Mouse (Mus musculus) gastrocnemius, adult 18-20 months (tissue): ENCODE measurements around the gene Mrrf. TPM values are rescaled to one million over a fixed set of nuclear protein-coding genes. Genes with fewer than 3 reads are reported as not detected.
"Not testable (repeated sequence)": the region's sequence is repeated elsewhere in the genome, so short reads cannot be mapped to it uniquely, and the experiment has no call there.

ENCODE experiments used
- DNase-seq: peaks from one replicate; pipeline ENCODE4 v3.0.0; 2021; ENCODE audit warnings: low spot score
- total RNA-seq, 2 experiments: library from RNA; stranded (reverse); gene quantifications; 2 replicates each; pipeline ENCODE4 v1.2.3; 2021

The Mrrf gene
- total RNA-seq, 2 experiments from 2014 or later = 12.9 to 14.8 TPM

DNA sequence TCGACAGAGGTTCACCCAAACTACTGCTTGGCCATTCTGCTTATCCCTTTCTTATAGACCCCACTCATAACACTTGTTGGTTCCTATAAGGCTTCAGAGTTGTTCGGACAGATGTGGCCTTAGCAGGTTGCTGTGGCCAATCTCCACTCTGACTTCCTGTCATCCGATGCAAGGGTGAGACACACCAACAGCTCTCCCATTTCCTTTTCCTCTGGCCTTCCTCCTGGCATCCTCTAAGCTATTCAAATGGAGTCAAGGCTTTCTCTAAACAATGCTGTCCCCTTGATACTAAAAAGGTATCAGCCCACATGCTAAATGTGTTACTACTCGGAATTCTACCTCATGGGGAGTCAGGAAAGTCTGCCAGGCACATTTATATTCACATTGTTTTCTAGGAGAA, 8.2 kb upstream of the Mrrf start:
- no peak for DNase-seq

- no peak for DNase-seq
These were observed 7.1 kb upstream of the Mrrf start for GRCm38 (mm10) chr2:36129051-36129450.

- no peak for DNase-seq
These were observed 302 bp upstream of the Mrrf start for GRCm38 (mm10) chr2:36135887-36136286.

- DNase-seq = no peak
These were observed 2.9 kb downstream of the Mrrf start for GRCm38 (mm10) chr2:36139096-36139495.

DNA sequence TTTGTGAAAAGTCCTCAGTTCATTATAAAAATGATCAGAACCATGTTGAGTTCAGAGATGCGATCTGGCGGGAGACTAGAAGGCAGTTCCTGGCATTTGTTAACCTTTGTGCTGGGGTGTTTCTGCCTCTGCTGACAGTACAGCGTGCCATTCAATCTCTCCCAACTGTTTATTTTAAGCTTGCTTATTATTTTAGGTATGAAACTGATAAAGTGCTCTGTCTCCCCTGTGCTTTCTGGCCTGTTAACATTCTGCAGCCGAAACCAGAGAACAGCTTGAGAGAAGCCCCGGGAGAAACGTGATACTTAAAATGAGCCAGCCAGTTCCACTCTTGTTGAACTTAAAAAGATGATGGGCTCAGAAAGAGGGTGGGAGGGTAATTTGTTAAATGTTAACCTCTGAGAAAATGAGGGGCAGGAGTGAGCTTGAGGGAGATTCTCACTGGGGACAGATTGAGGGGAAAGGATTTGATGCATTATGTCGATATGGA, 12.7 kb downstream of the Mrrf start:
- DNase-seq = no peak

DNA sequence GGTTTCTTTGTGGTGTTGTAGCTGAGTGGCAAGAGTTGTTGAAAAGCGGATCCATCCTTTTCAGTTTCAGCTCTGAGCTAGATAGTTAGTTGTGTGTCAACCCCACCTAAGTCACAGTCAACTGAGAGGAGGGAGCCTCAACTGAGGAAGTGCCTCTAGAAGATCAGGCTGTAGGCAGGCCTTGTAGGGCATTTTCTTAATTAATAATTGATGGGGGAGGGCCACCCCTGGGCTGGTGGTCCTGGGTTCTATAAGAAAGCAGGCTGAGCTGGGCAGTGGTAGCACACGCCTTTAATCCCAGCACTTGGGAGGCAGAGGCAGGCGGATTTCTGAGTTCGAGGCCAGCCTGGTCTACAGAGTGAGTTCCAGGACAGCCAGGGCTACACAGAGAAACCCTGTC, 16.2 kb downstream of the Mrrf start:
- not testable (repeated sequence) for DNase-seq

DNA sequence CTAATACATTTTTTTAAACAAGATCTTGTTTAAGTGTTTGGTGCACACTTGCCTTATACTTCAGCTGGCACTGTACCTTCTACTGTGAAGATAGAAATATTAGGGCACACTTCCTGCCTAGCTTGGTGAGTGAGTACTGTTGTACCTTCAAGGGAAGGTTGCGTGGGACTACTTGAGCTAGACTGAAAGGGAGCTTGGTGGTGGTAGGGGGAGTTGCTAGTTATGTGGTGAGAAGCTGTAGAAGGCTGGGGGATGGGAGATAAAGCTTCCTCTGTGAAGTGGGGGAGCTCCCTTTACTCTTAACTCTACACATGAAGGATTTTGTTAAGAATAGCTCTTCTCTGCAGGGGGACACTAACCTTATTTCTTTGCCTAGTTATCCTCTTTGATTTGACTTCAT, 21.3 kb downstream of the Mrrf start:
- DNase-seq = no peak

DNA sequence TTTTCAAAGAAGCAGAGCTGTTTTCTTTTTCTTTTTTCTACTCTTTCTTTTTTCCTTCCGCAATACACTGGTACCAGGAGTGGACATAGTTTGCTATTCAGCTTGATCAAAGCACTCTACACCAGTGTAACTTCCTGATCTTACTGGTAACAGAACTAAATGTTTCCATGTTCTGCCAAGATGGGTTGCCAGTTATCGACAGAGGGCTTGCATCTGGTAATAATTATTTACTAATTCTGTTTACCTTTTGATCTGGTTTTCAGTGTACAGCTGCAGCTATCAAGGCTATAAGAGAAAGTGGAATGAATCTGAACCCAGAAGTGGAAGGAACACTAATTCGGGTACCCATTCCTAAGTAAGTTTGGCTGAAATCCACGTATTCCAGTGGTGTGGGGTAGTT, 23.1 kb downstream of the Mrrf start:
- DNase-seq = no peak

GRCm38 (mm10) chr2:36167990-36168618, 31.9 kb downstream of the Mrrf start:
- DNase-seq = peak; percentile 12

GRCm38 (mm10) chr2:36169176-36169575, 33.0 kb downstream of the Mrrf start:
- DNase-seq = no peak

GRCm38 (mm10) chr2:36172136-36172535, 35.9 kb downstream of the Mrrf start:
- no peak for DNase-seq

GRCm38 (mm10) chr2:36172574-36172973, 36.4 kb downstream of the Mrrf start:
- no peak for DNase-seq

- DNase-seq = no peak
These were observed 43.3 kb downstream of the Mrrf start for GRCm38 (mm10) chr2:36179487-36179886.

GRCm38 (mm10) chr2:36181587-36182368, 45.6 kb downstream of the Mrrf start:
- not testable (repeated sequence) for DNase-seq

DNA sequence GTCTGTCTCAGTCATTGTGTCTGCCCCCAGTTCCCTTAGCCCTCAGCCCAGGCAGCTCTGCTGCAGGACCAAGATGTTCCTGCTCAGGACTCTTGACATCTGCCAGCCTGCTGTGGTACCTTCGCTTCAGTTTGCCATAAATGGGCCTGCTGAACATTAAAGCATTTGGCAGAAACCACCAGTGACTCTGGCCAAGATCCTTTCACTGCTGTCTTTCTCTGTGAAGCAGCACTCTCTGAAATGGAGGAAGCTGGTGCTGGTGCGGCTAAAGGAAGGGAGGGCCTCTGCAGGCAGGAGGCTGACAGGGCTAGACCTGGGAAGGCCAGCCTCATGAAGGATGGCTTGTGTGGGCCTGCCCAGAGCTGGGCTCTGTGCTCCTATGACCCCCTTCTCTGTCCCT, 47.1 kb downstream of the Mrrf start:
- DNase-seq = peak; percentile 13

GRCm38 (mm10) chr2:36184192-36184591, 48.0 kb downstream of the Mrrf start:
- no peak for DNase-seq

GRCm38 (mm10) chr2:36184876-36185275, 48.7 kb downstream of the Mrrf start:
- no peak for DNase-seq

DNA sequence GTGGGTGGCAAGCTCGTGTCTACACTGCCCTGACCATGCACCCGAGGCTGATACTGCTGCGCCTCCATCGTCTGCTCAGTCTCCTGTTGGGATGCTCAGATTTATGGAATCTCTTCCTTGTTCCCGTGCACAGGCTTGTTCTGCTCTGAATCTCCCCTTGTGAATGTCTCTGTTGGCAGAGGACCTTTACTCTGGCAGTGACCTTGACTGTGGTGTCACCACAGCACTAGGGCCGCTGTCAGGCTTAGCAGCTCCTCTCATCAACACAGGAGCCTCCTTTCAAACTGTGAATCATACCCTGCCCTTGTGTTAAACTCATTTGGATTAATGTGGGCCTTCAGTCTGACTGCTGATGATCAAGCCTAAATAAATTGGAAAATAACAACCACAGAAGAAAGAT, 53.0 kb downstream of the Mrrf start:
- DNase-seq = not testable (repeated sequence)

GRCm38 (mm10) chr2:36191098-36191941, 55.1 kb downstream of the Mrrf start:
- DNase-seq = no peak

DNA sequence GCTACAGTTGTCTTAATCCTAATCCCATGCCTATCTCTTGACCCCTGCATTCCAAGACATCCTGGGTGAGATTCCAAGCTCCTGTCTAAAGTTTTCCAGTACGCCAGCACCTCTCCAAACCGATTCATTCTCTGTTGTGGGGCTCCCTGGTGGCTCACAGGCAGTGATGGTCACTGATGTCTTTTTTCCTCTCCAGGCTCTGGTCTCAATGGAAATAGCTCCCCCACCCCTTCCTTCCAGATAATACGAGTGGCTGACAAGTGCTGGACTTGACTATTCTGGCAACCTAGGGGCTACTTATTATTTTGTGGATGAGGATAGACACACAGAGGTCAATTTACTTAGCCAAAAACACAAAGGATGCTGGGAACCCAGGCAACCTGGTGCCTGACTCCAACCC, 60.8 kb downstream of the Mrrf start:
- no peak for DNase-seq

- DNase-seq = no peak
These were observed 62.0 kb downstream of the Mrrf start for GRCm38 (mm10) chr2:36197919-36198881.
